Mouse (Mus musculus) hindlimb bud, embryonic 11.5 days (tissue): ENCODE results near the gene Wdtc1.

Experiments
- DNase-seq: peaks from one replicate; pipeline ENCODE4 v3.0.0-alpha.2; 2012; ENCODE audit warnings: low read depth, low spot score; ENCODE audit errors: extremely low spot score

Wdtc1 gene

GRCm38 (mm10) chr4:133378236-133379045 is 25.2 kb upstream of the Wdtc1 start:
- no peak for DNase-seq

- DNase-seq: no peak
These were observed 22.7 kb upstream of the Wdtc1 start for GRCm38 (mm10) chr4:133375812-133376577.

- no peak for DNase-seq
These were observed 20.7 kb upstream of the Wdtc1 start for GRCm38 (mm10) chr4:133374011-133374410.

- no peak for DNase-seq
These were observed 19.0 kb upstream of the Wdtc1 start for GRCm38 (mm10) chr4:133372278-133372665.

- DNase-seq: no peak
These were observed 18.5 kb upstream of the Wdtc1 start for GRCm38 (mm10) chr4:133371621-133372277.

- no peak for DNase-seq
These were observed 17.3 kb upstream of the Wdtc1 start for GRCm38 (mm10) chr4:133370298-133371274.

- DNase-seq: peak; percentile 68
These were observed 16.4 kb upstream of the Wdtc1 start, which contains the start of gene Slc9a1 for GRCm38 (mm10) chr4:133369553-133370297. Gene Slc9a1, plus strand, starts transcription at chr4:133369706.

- DNase-seq: no peak
These were observed 1.4 kb upstream of the Wdtc1 start for GRCm38 (mm10) chr4:133354641-133355040.

GRCm38 (mm10) chr4:133352797-133353196 is 484 bp downstream of the Wdtc1 start:
- no peak for DNase-seq

- DNase-seq: no peak
These were observed 5.1 kb downstream of the Wdtc1 start for GRCm38 (mm10) chr4:133348051-133348775.

GRCm38 (mm10) chr4:133347624-133348023 is 5.7 kb downstream of the Wdtc1 start:
- DNase-seq: no peak

GRCm38 (mm10) chr4:133346577-133346976 is 6.7 kb downstream of the Wdtc1 start:
- no peak for DNase-seq

- DNase-seq: no peak
These were observed 7.6 kb downstream of the Wdtc1 start for GRCm38 (mm10) chr4:133345702-133346101.

- no peak for DNase-seq
These were observed 9.2 kb downstream of the Wdtc1 start for GRCm38 (mm10) chr4:133344112-133344511.

- DNase-seq: no peak
These were observed 13.1 kb downstream of the Wdtc1 start for GRCm38 (mm10) chr4:133340217-133340616.

- peak; percentile 47 for DNase-seq
These were observed 14.0 kb downstream of the Wdtc1 start for GRCm38 (mm10) chr4:133339148-133339749.

- DNase-seq: no peak
These were observed 14.7 kb downstream of the Wdtc1 start for GRCm38 (mm10) chr4:133338521-133339095.

GRCm38 (mm10) chr4:133337833-133338520 is 15.3 kb downstream of the Wdtc1 start:
- DNase-seq: no peak
